Mouse (Mus musculus) erythroblast, embryonic 14.5 days (primary cell): ENCODE measurements around the gene Tmem9.

ENCODE experiments used
- GATA1 ChIP-seq: IDR thresholded peaks from 2 replicates; pipeline ENCODE4 v1.6.1; 2012; ENCODE audit warnings: low read length, inconsistent platforms, mixed read lengths
- TAL1 ChIP-seq: IDR thresholded peaks from 3 replicates; pipeline ENCODE4 v1.6.1; 2012; ENCODE audit warnings: low read length, inconsistent platforms, mixed read lengths

- TF ChIP-seq GATA1 (no peak), TAL1 (no peak)
These were observed 10.0 kb downstream of the Tmem9 start for GRCm38 (mm10) chr1:136017907-136018313.
